Mouse (Mus musculus) thymus, adult 2 months (tissue): Measurements from ENCODE around the gene 1700008O03Rik. TPM values are rescaled to one million over a fixed set of nuclear protein-coding genes. Genes with fewer than 3 reads are reported as not detected.
A peak's percentile ranks its signal among the peaks of the same experiment; 100 is the strongest.

Experiments used
- DNase-seq: peaks from one replicate; pipeline ENCODE4 v3.0.0; 2021
- H3K27ac ChIP-seq: fragments of 200-500 bp; 2 replicates; pipeline ENCODE4 v1.5.1; 2012; ENCODE audit warnings: low read length, control low read depth; ENCODE audit not compliant: control insufficient read depth, insufficient read depth
- H3K27me3 ChIP-seq: fragments of 200-500 bp; 2 replicates; pipeline ENCODE4 v1.6.1; 2012; ENCODE audit warnings: mild to moderate bottlenecking, low read length, moderate library complexity, mixed read lengths; ENCODE audit not compliant: control insufficient read depth, insufficient read depth
- H3K36me3 ChIP-seq: fragments of 200-500 bp; 2 replicates; pipeline ENCODE4 v1.6.1; 2012; ENCODE audit warnings: mild to moderate bottlenecking, low read length, moderate library complexity; ENCODE audit not compliant: control insufficient read depth, insufficient read depth
- H3K4me1 ChIP-seq: fragments of 200-500 bp; replicated peaks from 2 replicates; pipeline ENCODE4 v1.6.1; 2012; ENCODE audit warnings: low read length; ENCODE audit not compliant: control insufficient read depth, insufficient read depth
- H3K4me3 ChIP-seq: fragments of 200-500 bp; 2 replicates; pipeline ENCODE4 v1.5.1; 2012; ENCODE audit warnings: mild to moderate bottlenecking, low read length, control low read depth, moderate library complexity; ENCODE audit not compliant: control insufficient read depth, insufficient read depth
- CTCF ChIP-seq: fragments of 200-500 bp; IDR thresholded peaks from 2 replicates; pipeline ENCODE4 v1.5.1; 2012; ENCODE audit warnings: mild to moderate bottlenecking, control low read depth, low read length, moderate library complexity, borderline replicate concordance; ENCODE audit not compliant: control insufficient read depth, poor library complexity, insufficient read depth; ENCODE audit errors: extremely low read depth
- POLR2A ChIP-seq: fragments of 200-500 bp; IDR thresholded peaks from 2 replicates; pipeline ENCODE4 v1.6.1; 2012; ENCODE audit warnings: mild to moderate bottlenecking, low read length, control low read depth, moderate library complexity; ENCODE audit not compliant: control insufficient read depth, poor library complexity, insufficient read depth; ENCODE audit errors: extremely low read depth
- WGBS: fragments of 180-500 bp; shearing (Covaris S2); methylation state at CpG from one replicate; pipeline ENCODE4 v1.1.7; 2018; 5-methylcytosine and 5-hydroxymethylcytosine counted together
- polyA plus RNA-seq: library from polyadenylated mRNA; depleted of rRNA; stranded (reverse); fragments of >200 nt; gene quantifications from 2 replicates; pipeline ENCODE4 v1.2.3, GENCODE M21; 2012

The 1700008O03Rik gene
- polyA plus RNA-seq, 1 experiment: 2.1 TPM

DNA sequence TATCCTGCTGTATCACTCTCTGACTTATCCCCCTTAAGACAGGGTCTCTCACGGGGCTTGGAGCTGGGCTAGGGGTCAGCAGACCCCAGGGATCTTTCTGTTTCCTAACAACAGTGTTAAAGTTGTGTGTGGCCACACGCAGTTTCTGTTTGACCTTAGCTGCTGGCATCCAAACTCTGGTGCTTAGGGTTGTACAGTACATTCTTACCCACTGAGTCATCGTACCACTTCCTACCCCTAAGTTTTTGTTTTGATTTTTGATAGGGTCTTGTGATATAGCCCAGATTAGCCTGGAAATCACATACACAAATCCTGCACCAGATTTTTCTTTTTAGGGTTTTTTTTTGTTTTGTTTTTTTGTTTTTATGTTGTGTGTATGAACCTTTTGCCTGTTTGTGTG, 53.3 kb downstream of the 1700008O03Rik start:
- H3K4me1 ChIP-seq: no peaks in the 10 kb centered on the region
- H3K27me3 ChIP-seq: no peaks in the 10 kb centered on the region; the same call in 1 of the 2 replicates
- no peaks in the 10 kb centered on the region for H3K36me3 ChIP-seq
- TF ChIP-seq POLR2A (no peak), CTCF (no peak)
- no peak for DNase-seq
- no peak overlapping the region for H3K27ac ChIP-seq
- 51% methylated on average over 3 of the region's 3 CpGs for WGBS
- no peak overlapping the region for H3K4me3 ChIP-seq

DNA sequence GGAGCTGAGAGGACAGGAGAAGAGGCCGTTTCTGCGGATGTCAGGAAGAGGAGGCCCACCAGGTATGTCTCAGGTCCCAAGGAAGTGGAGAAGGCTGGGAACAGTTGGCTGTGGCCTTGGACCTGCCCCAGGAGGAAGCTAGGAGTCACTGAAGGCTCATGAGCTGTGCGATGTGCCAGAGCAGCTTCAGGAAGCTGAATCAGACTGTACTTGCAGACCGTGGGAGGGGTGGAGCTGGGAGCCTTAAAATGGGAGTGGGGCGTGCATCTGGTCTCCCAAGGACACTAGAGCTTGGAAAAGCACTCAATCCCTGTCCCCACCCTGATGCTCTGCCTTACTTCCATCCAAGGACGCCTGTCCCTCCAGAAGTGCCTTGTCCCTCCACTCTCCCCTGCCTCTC, 59.0 kb downstream of the 1700008O03Rik start:
- no peaks in the 10 kb centered on the region for H3K27me3 ChIP-seq
- no peaks in the 10 kb centered on the region for H3K36me3 ChIP-seq
- H3K27ac ChIP-seq: no peak overlapping the region
- 36% methylated on average over 6 of the region's 6 CpGs for WGBS
- no peak for TF ChIP-seq CTCF
- TF ChIP-seq POLR2A: no peak
- no peaks in the 10 kb centered on the region for H3K4me1 ChIP-seq
- no peak for DNase-seq
- H3K4me3 ChIP-seq: no peak overlapping the region

DNA sequence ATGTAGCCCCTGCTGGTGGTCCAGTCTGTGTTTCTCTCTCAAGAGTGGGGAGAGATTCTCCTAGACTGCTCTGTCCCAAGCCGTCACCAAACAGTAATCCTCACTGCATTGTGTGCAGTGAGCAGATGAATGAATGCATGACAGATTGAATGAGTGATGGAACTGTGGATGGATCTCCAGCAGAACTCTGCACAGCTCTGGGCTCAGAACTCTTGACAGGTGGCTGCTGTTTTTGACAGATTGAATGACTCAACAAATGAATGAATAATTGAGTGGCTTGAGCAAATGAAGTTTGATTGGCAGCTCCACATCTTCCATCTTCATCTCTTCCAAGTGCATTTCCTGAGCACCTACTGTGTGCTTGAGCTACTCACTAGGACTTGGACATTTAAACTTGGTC, 63.3 kb downstream of the 1700008O03Rik start:
- 82% methylated on average over 1 of the region's 1 CpGs for WGBS
- Histone ChIP-seq H3K36me3 (no peaks in the 10 kb centered on the region), H3K27ac (no peak overlapping the region), H3K4me1 (no peaks in the 10 kb centered on the region), H3K4me3 (no peak overlapping the region), H3K27me3 (no peaks in the 10 kb centered on the region)
- no peak for TF ChIP-seq POLR2A
- TF ChIP-seq CTCF: no peak
- DNase-seq: no peak

DNA sequence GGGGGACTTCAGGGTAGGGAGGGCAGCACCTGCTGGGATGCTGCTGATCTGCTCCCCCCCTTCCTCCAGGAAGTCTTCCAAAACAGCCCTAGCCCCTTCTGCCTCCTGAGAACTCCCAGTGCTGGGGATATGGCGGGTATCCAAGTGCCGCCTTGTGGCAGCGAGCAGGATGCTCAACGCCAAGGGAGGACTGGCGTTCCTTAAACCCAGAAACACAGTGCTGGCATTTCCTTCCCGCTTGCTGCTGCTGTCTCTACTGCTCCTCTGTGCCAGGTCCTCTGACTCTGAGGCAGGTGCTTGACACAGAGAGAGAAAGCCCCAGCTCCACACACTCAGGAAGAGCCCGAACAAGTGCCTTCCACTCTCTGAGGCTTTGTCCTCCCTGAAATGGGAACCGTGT, 64.7 kb downstream of the 1700008O03Rik start:
- no peaks in the 10 kb centered on the region for H3K4me1 ChIP-seq
- H3K4me3 ChIP-seq: no peak overlapping the region
- H3K27ac ChIP-seq: no peak overlapping the region
- H3K27me3 ChIP-seq: no peaks in the 10 kb centered on the region; the same call in 1 of the 2 replicates
- no peak for TF ChIP-seq POLR2A
- TF ChIP-seq CTCF: no peak
- H3K36me3 ChIP-seq: no peaks in the 10 kb centered on the region
- DNase-seq: no peak
- 50% methylated on average over 8 of the region's 8 CpGs for whole genome bisulfite sequencing

DNA sequence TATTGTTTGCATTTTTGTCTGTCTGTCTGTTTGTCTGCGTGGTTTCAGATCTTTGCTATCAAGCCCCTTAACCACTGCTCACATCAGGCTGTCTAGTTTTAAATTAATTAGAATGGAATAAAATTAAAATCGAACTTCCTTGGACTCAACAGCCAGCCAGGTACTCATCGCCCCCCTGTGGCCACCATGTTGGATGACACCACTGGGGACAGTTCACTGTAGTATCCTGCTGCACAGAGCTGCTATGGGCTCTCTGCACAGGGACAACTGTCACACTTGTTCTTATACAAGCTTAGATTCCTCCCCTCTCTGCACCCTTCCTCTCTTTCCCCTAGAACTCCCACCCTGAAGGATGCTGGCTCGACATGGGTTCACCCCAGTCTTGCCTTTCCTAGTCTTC, 67.7 kb downstream of the 1700008O03Rik start:
- TF ChIP-seq CTCF (no peak), POLR2A (no peak)
- Histone ChIP-seq H3K36me3 (no peaks in the 10 kb centered on the region), H3K4me1 (no peaks in the 10 kb centered on the region), H3K27ac (no peak overlapping the region), H3K4me3 (no peak overlapping the region), H3K27me3 (no peaks in the 10 kb centered on the region; the same call in 1 of the 2 replicates)
- 31% methylated on average over 4 of the region's 4 CpGs for whole genome bisulfite sequencing
- peak; percentile 32 for DNase-seq

DNA sequence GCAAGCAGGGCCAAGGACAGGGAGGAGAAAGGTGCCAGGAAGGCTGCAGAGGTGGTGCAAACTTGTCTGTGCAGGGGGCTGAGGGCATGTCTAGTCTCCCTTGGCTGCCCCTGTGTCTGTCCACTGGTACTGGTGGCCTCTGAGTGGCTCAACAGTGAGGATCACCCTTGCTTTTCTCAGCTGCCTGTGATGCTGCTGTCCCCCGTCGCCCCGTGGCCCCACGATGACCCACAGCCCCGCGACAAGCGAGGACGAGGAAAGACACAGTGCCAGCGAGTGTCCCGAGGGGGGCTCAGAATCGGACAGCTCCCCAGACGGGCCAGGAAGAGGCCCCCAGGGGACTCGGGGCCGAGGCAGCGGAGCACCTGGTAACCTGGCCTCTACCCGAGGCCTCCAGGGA, 73.1 kb downstream of the 1700008O03Rik start:
- H3K27me3 ChIP-seq: peaks cover 12% of the 10 kb centered on the region
- peaks cover 9% of the 10 kb centered on the region; the same call in 1 of the 2 replicates for H3K4me1 ChIP-seq
- WGBS: 66% methylated on average over 16 of the region's 16 CpGs
- H3K27ac ChIP-seq: no peak overlapping the region
- H3K36me3 ChIP-seq: no peaks in the 10 kb centered on the region
- H3K4me3 ChIP-seq: no peak overlapping the region
- DNase-seq: no peak
- TF ChIP-seq CTCF: no peak
- TF ChIP-seq POLR2A: no peak

DNA sequence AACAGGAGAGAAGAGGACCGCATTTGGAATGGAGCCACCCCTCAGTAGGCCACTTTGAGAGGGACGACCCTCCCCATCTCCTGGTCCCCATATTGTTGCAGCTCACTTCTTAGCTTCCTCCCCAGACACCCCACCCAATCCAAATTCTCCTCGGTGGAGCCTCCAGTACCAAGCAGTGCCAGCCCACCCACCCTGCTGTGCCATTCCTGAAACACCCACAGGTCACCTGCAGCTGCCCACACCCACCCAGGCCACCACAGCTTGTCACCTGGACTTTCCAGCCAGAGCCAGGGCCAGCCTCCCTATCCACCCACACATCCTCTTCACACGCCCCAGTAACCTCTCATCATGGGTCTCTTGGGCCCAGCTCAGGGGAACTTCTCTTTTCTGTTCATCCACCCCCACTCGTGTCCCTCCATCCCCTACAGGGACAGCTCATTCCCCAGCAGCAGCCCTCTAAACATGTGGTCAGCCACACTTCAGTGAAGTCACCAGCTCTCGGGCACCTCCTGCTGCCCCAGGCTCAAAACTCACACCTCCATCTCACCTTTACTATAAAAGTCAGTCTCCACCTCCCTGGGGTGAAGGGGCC, 73.8 kb downstream of the 1700008O03Rik start:
- WGBS: 12% methylated on average over 6 of the region's 6 CpGs
- H3K27ac ChIP-seq: no peak overlapping the region
- H3K27me3 ChIP-seq: peaks cover 12% of the 10 kb centered on the region
- H3K36me3 ChIP-seq: no peaks in the 10 kb centered on the region
- DNase-seq: no peak
- peaks cover 9% of the 10 kb centered on the region; the same call in 1 of the 2 replicates for H3K4me1 ChIP-seq
- TF ChIP-seq CTCF (no peak), POLR2A (no peak)
- H3K4me3 ChIP-seq: no peak overlapping the region
